Mouse (Mus musculus): ENCODE measurements at regions not wholly inside any gene's neighbourhood (a gene's known extent, or its start where the extent isn't known, plus 50 kb on each side); places are given as distances from the start of the nearest gene placed in this dataset.

- no peak for DNase-seq (ENCODE audit: low spot score in 2 of 2)
These were observed 128.7 kb upstream of the Prkg2 start for GRCm38 (mm10) chr5:99165807-99166360.

- DNase-seq (ENCODE audit: low spot score in 2 of 2): peak; percentile 1 to 77
These were observed 120.8 kb upstream of the Prkg2 start for GRCm38 (mm10) chr5:99157973-99158372.

GRCm38 (mm10) chr5:99153269-99153850 lies 116.2 kb upstream of the Prkg2 start:
- DNase-seq (ENCODE audit: low spot score in 2 of 2): no peak

- no peak for DNase-seq (ENCODE audit: low spot score in 2 of 2)
These were observed 115.1 kb upstream of the Prkg2 start for GRCm38 (mm10) chr5:99152299-99152698.

GRCm38 (mm10) chr5:99149904-99150303 lies 112.8 kb upstream of the Prkg2 start:
- no peak for DNase-seq (ENCODE audit: low spot score in 2 of 2)

- DNase-seq (ENCODE audit: low spot score in 2 of 2): no peak
These were observed 95.5 kb upstream of the Prkg2 start for GRCm38 (mm10) chr5:99132670-99133069.

- DNase-seq (ENCODE audit: low spot score in 2 of 2): no peak
These were observed 91.5 kb upstream of the Prkg2 start for GRCm38 (mm10) chr5:99128628-99129027.

GRCm38 (mm10) chr5:99125418-99125817 lies 88.3 kb upstream of the Prkg2 start:
- DNase-seq (ENCODE audit: low spot score in 2 of 2): no peak

GRCm38 (mm10) chr5:99111755-99112154 lies 74.6 kb upstream of the Prkg2 start:
- DNase-seq (ENCODE audit: low spot score in 2 of 2): no peak

- DNase-seq (ENCODE audit: low spot score in 2 of 2): no peak
These were observed 74.1 kb upstream of the Prkg2 start for GRCm38 (mm10) chr5:99111235-99111634.

- DNase-seq (ENCODE audit: low spot score in 2 of 2): no peak
These were observed 62.6 kb upstream of the Prkg2 start for GRCm38 (mm10) chr5:99099727-99100116.

GRCm38 (mm10) chr5:99099014-99099726 lies 62.0 kb upstream of the Prkg2 start:
- no peak for DNase-seq (ENCODE audit: low spot score in 2 of 2)

Data from layer of hippocampus, adult 18-20 months (tissue).